Mouse (Mus musculus) bone marrow macrophage, adult 2 months (primary cell): ENCODE results near the gene Tenm4. TPM values are rescaled to one million over a fixed set of nuclear protein-coding genes. Genes with fewer than 3 reads are reported as not detected.

Experiments
- H3K27ac ChIP-seq: 2 replicates; pipeline ENCODE4 v1.5.1; 2012; ENCODE audit warnings: low read depth, low read length; ENCODE audit not compliant: insufficient read depth
- H3K4me1 ChIP-seq: 2 replicates; pipeline ENCODE4 v1.6.1; 2012; ENCODE audit warnings: low read length; ENCODE audit not compliant: control insufficient read depth, insufficient read depth
- H3K4me3 ChIP-seq: 2 replicates; pipeline ENCODE4 v1.5.1; 2012; ENCODE audit warnings: mild to moderate bottlenecking, low read length, moderate library complexity; ENCODE audit not compliant: insufficient read depth
- CTCF ChIP-seq: IDR thresholded peaks from 2 replicates; pipeline ENCODE4 v1.5.1; 2012; ENCODE audit warnings: low read depth, mild to moderate bottlenecking, low read length, moderate library complexity
- POLR2A ChIP-seq: IDR thresholded peaks from 2 replicates; pipeline ENCODE4 v1.6.1; 2012; ENCODE audit warnings: mild to moderate bottlenecking, low read depth, low read length, borderline replicate concordance
- polyA plus RNA-seq: library from polyadenylated mRNA; stranded (reverse); fragments of >200 nt; gene quantifications from 2 replicates; pipeline ENCODE4 v1.2.4, GENCODE M21; 2012; ENCODE audit not compliant: missing spikeins, insufficient read depth, insufficient read length

The Tenm4 gene
- polyA plus RNA-seq, 1 experiment = not detected

GRCm38 (mm10) chr7:96510396-96510795 lies 339.4 kb downstream of the Tenm4 start:
- Histone ChIP-seq H3K4me3 (no peak overlapping the region), H3K27ac (no peak overlapping the region), H3K4me1 (no peaks in the 10 kb centered on the region)
- no peak for TF ChIP-seq CTCF
- TF ChIP-seq POLR2A = no peak

- Histone ChIP-seq H3K4me1 (no peaks in the 10 kb centered on the region), H3K4me3 (no peak overlapping the region), H3K27ac (no peak overlapping the region)
- TF ChIP-seq CTCF (no peak), POLR2A (no peak)
Measured at GRCm38 (mm10) chr7:96511018-96511609, 340.1 kb downstream of the Tenm4 start.

GRCm38 (mm10) chr7:96511953-96512511 lies 341.0 kb downstream of the Tenm4 start:
- TF ChIP-seq CTCF (no peak), POLR2A (no peak)
- Histone ChIP-seq H3K4me1 (no peaks in the 10 kb centered on the region), H3K27ac (no peak overlapping the region), H3K4me3 (no peak overlapping the region)

GRCm38 (mm10) chr7:96519216-96519615 lies 348.2 kb downstream of the Tenm4 start:
- TF ChIP-seq CTCF = no peak
- TF ChIP-seq POLR2A = no peak
- Histone ChIP-seq H3K4me1 (no peaks in the 10 kb centered on the region), H3K4me3 (no peak overlapping the region), H3K27ac (no peak overlapping the region)

GRCm38 (mm10) chr7:96521956-96522355 lies 350.9 kb downstream of the Tenm4 start:
- H3K4me1 ChIP-seq = no peaks in the 10 kb centered on the region

GRCm38 (mm10) chr7:96523673-96524072 lies 352.6 kb downstream of the Tenm4 start:
- Histone ChIP-seq H3K27ac (no peak overlapping the region), H3K4me1 (no peaks in the 10 kb centered on the region), H3K4me3 (no peak overlapping the region)
- TF ChIP-seq CTCF = no peak
- TF ChIP-seq POLR2A = no peak

More at GRCm38 (mm10) chr7:96521956-96522355, 350.9 kb downstream of the Tenm4 start:
- no peak overlapping the region for H3K4me3 ChIP-seq
- TF ChIP-seq POLR2A (no peak), CTCF (no peak)
- no peak overlapping the region for H3K27ac ChIP-seq

GRCm38 (mm10) chr7:96524486-96525205 lies 353.6 kb downstream of the Tenm4 start:
- H3K27ac ChIP-seq = no peak overlapping the region
- no peak overlapping the region for H3K4me3 ChIP-seq
- no peaks in the 10 kb centered on the region for H3K4me1 ChIP-seq
- TF ChIP-seq CTCF (no peak), POLR2A (no peak)

- TF ChIP-seq CTCF (no peak), POLR2A (no peak)
- H3K4me3 ChIP-seq = no peak overlapping the region
Measured at GRCm38 (mm10) chr7:96525344-96525743, 354.3 kb downstream of the Tenm4 start.

GRCm38 (mm10) chr7:96530571-96531426 lies 359.8 kb downstream of the Tenm4 start:
- no peak overlapping the region for H3K27ac ChIP-seq
- TF ChIP-seq CTCF (no peak), POLR2A (no peak)
- H3K4me3 ChIP-seq = no peak overlapping the region
- no peaks in the 10 kb centered on the region for H3K4me1 ChIP-seq

More at GRCm38 (mm10) chr7:96525344-96525743, 354.3 kb downstream of the Tenm4 start:
- H3K4me1 ChIP-seq = no peaks in the 10 kb centered on the region
- H3K27ac ChIP-seq = no peak overlapping the region
